Mouse (Mus musculus) megakaryocyte, embryonic 14.5 days (primary cell): Measurements from ENCODE around the gene Pnkd. TPM values are rescaled to one million over a fixed set of nuclear protein-coding genes. Genes with fewer than 3 reads are reported as not detected.
A peak's percentile ranks its signal among the peaks of the same experiment; 100 is the strongest.

ENCODE experiments used
- H3K27me3 ChIP-seq: replicated peaks from 2 replicates; pipeline ENCODE3; 2012; ENCODE audit warnings: inconsistent platforms
- H3K36me3 ChIP-seq: replicated peaks from 2 replicates; pipeline ENCODE3; 2012; ENCODE audit warnings: low read length, inconsistent platforms, mixed read lengths
- H3K4me1 ChIP-seq: 2 replicates; pipeline ENCODE4 v1.6.1; 2012; ENCODE audit warnings: inconsistent platforms
- H3K4me3 ChIP-seq: replicated peaks from 2 replicates; pipeline ENCODE3; 2012; ENCODE audit warnings: moderate library complexity, mild to moderate bottlenecking, inconsistent platforms
- H3K9me3 ChIP-seq: 2 replicates; pipeline ENCODE4 v1.6.1; 2012; ENCODE audit warnings: inconsistent platforms
- FLI1 ChIP-seq: IDR thresholded peaks from 2 replicates; pipeline ENCODE4 v1.6.1; 2012; ENCODE audit warnings: low read length, inconsistent platforms, mixed read lengths
- GATA1 ChIP-seq: IDR thresholded peaks from 3 replicates; pipeline ENCODE4 v1.6.1; 2012; ENCODE audit warnings: mixed read lengths, low read length, inconsistent platforms, borderline replicate concordance
- polyA plus RNA-seq: library from polyadenylated mRNA; stranded (reverse); fragments of >175 nt; gene quantifications from 2 replicates; pipeline ENCODE4 v1.2.3, GENCODE M21; 2012; ENCODE audit warnings: low replicate concordance; ENCODE audit not compliant: insufficient read depth

Gene Pnkd
- polyA plus RNA-seq, 1 experiment, result 116 TPM

DNA sequence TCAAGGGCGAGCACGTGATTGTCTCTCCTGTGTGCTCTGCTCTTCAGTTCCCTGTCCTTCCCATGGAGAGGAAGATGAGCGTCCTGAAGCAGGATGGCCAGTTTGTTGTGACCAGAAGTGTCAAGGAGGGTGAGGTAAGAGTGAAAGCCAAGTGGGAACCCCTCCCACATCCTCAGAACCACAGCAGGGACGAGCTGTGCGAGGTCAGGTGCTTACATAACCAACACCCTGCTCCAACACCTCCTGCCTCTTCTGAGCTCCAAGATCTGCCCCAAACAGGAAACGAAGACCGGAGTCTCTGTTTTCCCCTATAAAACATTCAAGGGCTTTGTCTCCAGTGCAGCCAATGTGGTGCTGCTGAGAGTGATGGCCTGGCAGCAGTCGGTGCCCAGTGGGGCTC, 79.5 kb downstream of the Pnkd start:
- TF ChIP-seq GATA1 (no peak), FLI1 (no peak)
- Histone ChIP-seq H3K9me3 (no peaks in the 10 kb centered on the region), H3K36me3 (no peaks in the 10 kb centered on the region), H3K4me1 (peaks cover 67% of the 10 kb centered on the region), H3K27me3 (peaks cover 47% of the 10 kb centered on the region), H3K4me3 (no peak overlapping the region)

GRCm38 (mm10) chr1:74367886-74368645, 83.3 kb downstream of the Pnkd start:
- H3K9me3 ChIP-seq, result no peaks in the 10 kb centered on the region
- peak overlapping the region; percentile 86 for H3K4me3 ChIP-seq
- H3K4me1 ChIP-seq, result peaks cover 60% of the 10 kb centered on the region
- peaks cover 52% of the 10 kb centered on the region for H3K27me3 ChIP-seq
- no peaks in the 10 kb centered on the region for H3K36me3 ChIP-seq
- TF ChIP-seq FLI1 (no peak), GATA1 (no peak)

- Histone ChIP-seq H3K4me1 (peaks cover 55% of the 10 kb centered on the region), H3K27me3 (peaks cover 40% of the 10 kb centered on the region), H3K9me3 (no peaks in the 10 kb centered on the region), H3K4me3 (no peak overlapping the region), H3K36me3 (no peaks in the 10 kb centered on the region)
- TF ChIP-seq FLI1 (no peak), GATA1 (no peak)
These were observed 85.3 kb downstream of the Pnkd start for GRCm38 (mm10) chr1:74370040-74370439.

- H3K27me3 ChIP-seq, result peaks cover 38% of the 10 kb centered on the region
- no peaks in the 10 kb centered on the region for H3K36me3 ChIP-seq
- no peaks in the 10 kb centered on the region for H3K9me3 ChIP-seq
- no peak for TF ChIP-seq FLI1
- no peak for TF ChIP-seq GATA1
- peaks cover 62% of the 10 kb centered on the region for H3K4me1 ChIP-seq
- H3K4me3 ChIP-seq, result no peak overlapping the region
These were observed 88.6 kb downstream of the Pnkd start for GRCm38 (mm10) chr1:74373372-74373771.

GRCm38 (mm10) chr1:74374980-74375379, 90.2 kb downstream of the Pnkd start, which contains the start of gene Slc11a1:
Gene Slc11a1 (plus strand): TSS chr1:74375195.
- TF ChIP-seq FLI1 (no peak), GATA1 (no peak)
- no peaks in the 10 kb centered on the region for H3K9me3 ChIP-seq
- H3K36me3 ChIP-seq, result no peaks in the 10 kb centered on the region
- H3K4me1 ChIP-seq, result peaks cover 68% of the 10 kb centered on the region
- peak within 1 kb of the TSS; percentile 69 for H3K4me3 ChIP-seq
- H3K27me3 ChIP-seq, result peaks cover 36% of the 10 kb centered on the region

DNA sequence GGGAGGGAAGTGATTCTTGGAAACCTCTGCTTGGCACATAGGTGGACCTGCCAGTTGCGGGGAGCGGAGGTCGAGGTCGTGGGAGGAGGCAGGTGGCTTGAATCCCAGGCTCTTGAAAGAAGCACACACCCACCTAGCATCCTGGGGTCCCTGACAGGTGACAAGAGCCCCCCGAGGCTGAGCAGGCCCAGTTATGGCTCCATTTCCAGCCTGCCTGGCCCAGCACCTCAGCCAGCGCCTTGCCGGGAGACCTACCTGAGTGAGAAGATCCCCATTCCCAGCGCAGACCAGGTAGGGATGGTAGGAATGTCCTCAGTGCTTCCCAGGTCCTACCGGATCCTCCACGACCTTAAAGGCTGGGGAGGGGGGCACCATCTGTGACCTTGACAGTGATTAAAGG, 90.8 kb downstream of the Pnkd start:
- H3K9me3 ChIP-seq, result no peaks in the 10 kb centered on the region
- peaks cover 71% of the 10 kb centered on the region for H3K4me1 ChIP-seq
- H3K36me3 ChIP-seq, result no peaks in the 10 kb centered on the region
- peaks cover 35% of the 10 kb centered on the region for H3K27me3 ChIP-seq
- TF ChIP-seq FLI1, result no peak
- no peak for TF ChIP-seq GATA1
- H3K4me3 ChIP-seq, result peak overlapping the region; percentile 69

- peak overlapping the region; percentile 79 for H3K4me3 ChIP-seq
- TF ChIP-seq GATA1 (no peak), FLI1 (no peak)
- H3K4me1 ChIP-seq, result peaks cover 79% of the 10 kb centered on the region
- H3K9me3 ChIP-seq, result no peaks in the 10 kb centered on the region
- no peaks in the 10 kb centered on the region for H3K36me3 ChIP-seq
- H3K27me3 ChIP-seq, result peaks cover 31% of the 10 kb centered on the region
These were observed 91.7 kb downstream of the Pnkd start for GRCm38 (mm10) chr1:74376396-74376795.

DNA sequence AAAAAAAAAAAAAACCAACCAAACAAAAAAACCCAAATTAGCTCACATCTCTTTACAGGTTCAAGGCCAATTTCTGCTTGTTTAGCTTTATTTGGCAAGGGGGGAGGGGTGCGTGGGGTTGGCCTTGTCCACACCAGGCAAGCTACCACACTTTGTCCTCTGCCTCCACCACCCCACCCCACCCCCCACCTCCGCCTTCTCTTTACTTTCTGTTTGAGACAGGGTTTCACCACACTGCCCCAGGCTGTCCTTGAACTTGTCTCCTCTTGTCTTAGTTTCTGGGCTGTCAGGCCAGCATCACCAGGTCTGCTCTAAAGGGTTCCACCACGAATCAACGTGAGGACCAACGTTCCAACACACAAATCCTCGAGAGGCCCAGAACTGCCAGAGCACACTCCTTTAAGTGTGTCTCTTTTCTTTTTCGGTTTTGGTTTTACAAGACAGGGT, 94.4 kb downstream of the Pnkd start:
- no peak for TF ChIP-seq FLI1
- TF ChIP-seq GATA1, result no peak
- Histone ChIP-seq H3K36me3 (no peaks in the 10 kb centered on the region), H3K9me3 (no peaks in the 10 kb centered on the region), H3K27me3 (peaks cover 27% of the 10 kb centered on the region), H3K4me3 (no peak overlapping the region), H3K4me1 (peaks cover 80% of the 10 kb centered on the region)

- Histone ChIP-seq H3K27me3 (peaks cover 25% of the 10 kb centered on the region), H3K9me3 (no peaks in the 10 kb centered on the region), H3K36me3 (no peaks in the 10 kb centered on the region), H3K4me3 (no peak overlapping the region), H3K4me1 (peaks cover 84% of the 10 kb centered on the region)
- no peak for TF ChIP-seq GATA1
These were observed 95.8 kb downstream of the Pnkd start for GRCm38 (mm10) chr1:74380484-74380883.

GRCm38 (mm10) chr1:74381588-74382021, 96.9 kb downstream of the Pnkd start:
- H3K36me3 ChIP-seq, result no peaks in the 10 kb centered on the region
- no peaks in the 10 kb centered on the region for H3K9me3 ChIP-seq
- peak overlapping the region; percentile 16 for H3K4me3 ChIP-seq
- TF ChIP-seq GATA1, result no peak
- TF ChIP-seq FLI1, result no peak
- peaks cover 81% of the 10 kb centered on the region for H3K4me1 ChIP-seq
- H3K27me3 ChIP-seq, result peaks cover 16% of the 10 kb centered on the region

GRCm38 (mm10) chr1:74383385-74383784, 98.7 kb downstream of the Pnkd start:
- Histone ChIP-seq H3K27me3 (peaks cover 12% of the 10 kb centered on the region), H3K4me3 (no peak overlapping the region), H3K9me3 (no peaks in the 10 kb centered on the region), H3K4me1 (peaks cover 83% of the 10 kb centered on the region), H3K36me3 (no peaks in the 10 kb centered on the region)
- no peak for TF ChIP-seq GATA1
- TF ChIP-seq FLI1, result no peak
